Mouse (Mus musculus): ENCODE measurements around the gene B4galt1.

DNA sequence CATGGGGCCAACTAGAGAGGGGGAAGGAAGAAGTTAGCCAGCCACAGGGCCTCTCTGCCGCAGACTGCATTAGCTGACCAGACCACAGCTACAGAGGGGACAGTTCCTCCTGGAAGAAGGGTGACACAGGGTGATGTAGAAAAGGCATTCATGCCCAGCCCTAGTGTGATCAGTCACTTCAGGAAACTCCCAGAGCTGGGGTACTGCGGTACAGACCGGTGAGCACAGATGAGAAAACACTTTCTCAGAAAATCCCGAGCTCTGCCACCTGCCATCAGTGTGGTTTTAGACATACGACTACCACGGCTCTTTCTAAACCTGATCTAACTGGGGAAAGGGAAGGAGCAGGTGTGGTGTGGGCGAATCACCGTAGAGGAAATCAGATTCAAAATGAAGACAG lies 30.1 kb downstream of the B4galt1 start:
- no peak for TF ChIP-seq EP300 (IDR thresholded peaks at IDR 0.05; ENCODE audit: low read depth)
- TF ChIP-seq CTCF (IDR thresholded peaks at IDR 0.05; ENCODE audit: low read depth): no peak
